ENCODE assay signal across 7 mouse cellular contexts in genomic region chr10:126143833-126144232, GRCm38 (mm10).
DNase-seq lines count a peak whose midpoint lies in the region; ATAC-seq lines count a peak whose summit lies in the region.

No protein-coding gene starts in this region.

- no peaks in the 10 kb centered on the region for H3K4me1 ChIP-seq in lung, embryonic 15.5 days

- intact Hi-C loops in gastrocnemius, postnatal 36 days (cut with DNase I) = no loop called here

- H3K4me2 ChIP-seq in lung, embryonic 15.5 days = peak overlapping the region; percentile 49

- DNase-seq in 3T3-L1 (ENCODE audit: low read depth, low spot score) (peak; percentile 65), R1 (ENCODE audit: low read depth, low spot score) (peak; percentile 25)
- peak; percentile 57 to 68 for DNase-seq in gastrocnemius, postnatal 36 days
- DNase-seq in left cerebral cortex, adult 11 months (ENCODE audit: low spot score) = no peak
- DNase-seq in thymus, postnatal 25 days = no peak

- H3K36me3 ChIP-seq in lung, embryonic 15.5 days = no peaks in the 10 kb centered on the region

- 65% methylated on average over 10 of the region's 10 CpGs for WGBS in lung, embryonic 15.5 days

- H3K9me3 ChIP-seq in lung, embryonic 15.5 days = no peaks in the 10 kb centered on the region

- H3K9ac ChIP-seq in lung, embryonic 15.5 days = no peak overlapping the region

- no peak overlapping the region for H3K27ac ChIP-seq in lung, embryonic 15.5 days

- ATAC-seq in lung, embryonic 15.5 days (ENCODE audit: borderline replicate concordance, extremely low read depth, low FRiP score, low TSS enrichment) = no peak
- no peak for ATAC-seq in activated CD4-positive, CD25-positive, alpha-beta regulatory T cell, adult 4 months

- H3K4me3 ChIP-seq in lung, embryonic 15.5 days = peak overlapping the region; percentile 5; the same call in 1 of the 2 replicates

- H3K27me3 ChIP-seq in lung, embryonic 15.5 days = no peaks in the 10 kb centered on the region

Comparison
In these comparisons a context has a peak if more than half of its experiments do, and no peak if none do; other contexts are left out.
1. DNase-seq: peak in 3T3-L1 (single experiment), R1 (single experiment) and gastrocnemius, postnatal 36 days (2 of 2); none in left cerebral cortex, adult 11 months (single experiment) and thymus, postnatal 25 days (single experiment).